Mouse (Mus musculus) right cerebral cortex, postnatal 25 days (tissue): Measurements from ENCODE around the gene 1700029F12Rik.
A peak's percentile ranks its signal among the peaks of the same experiment; 100 is the strongest.

Source experiments
- DNase-seq: peaks from one replicate; pipeline ENCODE4 v3.0.0; 2022

Gene 1700029F12Rik

DNA sequence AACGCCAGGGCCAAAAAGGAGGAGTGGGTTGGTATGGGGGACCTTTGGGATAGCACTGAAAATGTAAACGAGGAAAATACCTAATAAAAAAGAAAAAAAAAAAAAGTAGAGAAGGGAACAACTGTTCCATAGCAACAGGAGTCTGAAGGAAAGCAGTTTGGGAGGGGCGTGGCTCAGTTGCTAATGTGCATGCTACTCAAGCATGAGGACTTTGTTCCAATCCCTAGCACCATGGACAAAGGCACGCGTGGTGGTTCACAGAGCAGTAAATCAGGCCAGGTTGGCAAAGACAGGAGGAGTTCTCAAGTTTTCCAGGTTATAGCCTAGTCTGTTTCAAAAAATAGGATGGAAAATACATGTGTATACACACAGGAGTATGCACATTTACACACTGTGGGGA is 14.0 kb downstream of the 1700029F12Rik start:
- no peak for DNase-seq

DNA sequence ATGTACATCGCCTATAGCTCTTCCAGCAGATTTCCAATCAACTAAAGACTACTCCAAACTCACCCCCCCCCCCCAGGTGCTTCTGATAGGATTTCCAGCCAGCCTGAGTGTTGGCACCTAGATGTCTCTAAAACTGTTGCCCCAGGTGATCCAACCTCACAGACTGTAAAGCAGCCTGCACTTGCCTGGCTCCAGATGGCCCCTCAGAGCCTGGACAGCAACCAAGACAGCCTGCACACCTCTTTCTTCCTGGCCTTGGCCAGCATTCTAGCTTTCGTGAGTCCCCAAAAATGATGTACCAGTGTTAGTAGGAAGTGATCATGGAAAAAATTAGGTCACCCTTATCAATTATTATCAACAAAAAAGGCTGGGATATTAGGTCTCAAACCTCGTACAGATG is 16.5 kb downstream of the 1700029F12Rik start:
- DNase-seq, result no peak

DNA sequence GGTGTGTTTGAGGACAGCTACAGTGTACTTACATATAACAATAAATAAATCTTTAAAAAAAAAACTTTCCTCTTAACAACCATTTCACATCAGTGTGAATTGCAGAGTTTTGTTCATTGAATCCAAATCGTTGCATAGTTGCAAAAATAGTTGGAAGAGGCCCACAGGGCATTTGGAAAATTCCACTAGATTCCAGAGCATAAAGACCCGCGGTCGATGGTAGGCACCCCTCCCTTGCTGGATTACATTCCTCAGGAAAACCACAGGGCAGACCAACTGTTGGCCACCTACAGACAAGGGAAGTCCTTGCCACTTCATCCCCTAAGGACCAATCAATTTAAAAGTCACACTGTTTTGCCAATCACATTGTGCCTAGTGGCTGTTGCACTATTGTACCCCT is 19.8 kb downstream of the 1700029F12Rik start:
- no peak for DNase-seq

DNA sequence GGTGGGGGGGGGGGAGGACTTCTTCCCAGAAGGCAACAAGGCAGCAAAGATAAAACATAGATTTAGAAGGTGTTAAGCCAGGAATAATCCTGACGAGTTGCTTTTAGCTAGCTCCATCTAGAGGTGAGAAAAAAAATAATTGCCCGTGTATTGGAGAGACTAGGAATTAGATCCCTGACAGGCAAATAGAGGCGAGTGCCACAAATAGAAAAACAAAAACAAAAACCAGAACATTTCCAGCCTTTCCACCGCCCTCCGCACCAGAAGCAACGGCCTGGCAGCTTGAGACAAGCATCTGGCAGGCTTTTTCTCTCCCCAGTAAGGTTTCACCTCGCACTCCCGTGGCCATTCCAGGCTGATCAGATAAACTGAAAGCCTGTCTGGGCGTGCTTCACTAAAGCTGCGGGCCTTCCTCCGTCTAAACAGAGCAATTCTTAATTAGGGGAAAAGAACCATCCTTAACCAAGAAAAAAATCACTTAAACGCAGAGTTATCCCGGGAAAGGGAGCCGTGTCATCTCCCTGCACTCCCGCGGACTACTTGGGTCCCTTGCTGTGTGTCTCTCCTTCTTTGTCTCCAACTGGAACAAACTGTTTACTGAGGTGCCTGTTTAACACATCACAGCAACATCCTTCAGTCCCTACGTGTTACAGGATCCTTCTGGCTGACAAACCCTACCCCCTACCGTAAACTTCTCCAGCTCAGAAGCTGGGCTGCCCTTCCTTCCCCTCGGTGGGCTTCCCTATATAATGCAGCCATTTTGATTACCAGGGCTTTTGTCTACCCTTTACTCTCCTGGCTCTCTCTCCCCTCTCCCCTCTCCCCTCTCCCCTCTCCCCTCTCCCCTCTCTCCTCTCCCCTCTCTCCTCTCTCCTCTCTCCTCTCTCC is 25.7 kb downstream of the 1700029F12Rik start:
- DNase-seq, result peak; percentile 49

DNA sequence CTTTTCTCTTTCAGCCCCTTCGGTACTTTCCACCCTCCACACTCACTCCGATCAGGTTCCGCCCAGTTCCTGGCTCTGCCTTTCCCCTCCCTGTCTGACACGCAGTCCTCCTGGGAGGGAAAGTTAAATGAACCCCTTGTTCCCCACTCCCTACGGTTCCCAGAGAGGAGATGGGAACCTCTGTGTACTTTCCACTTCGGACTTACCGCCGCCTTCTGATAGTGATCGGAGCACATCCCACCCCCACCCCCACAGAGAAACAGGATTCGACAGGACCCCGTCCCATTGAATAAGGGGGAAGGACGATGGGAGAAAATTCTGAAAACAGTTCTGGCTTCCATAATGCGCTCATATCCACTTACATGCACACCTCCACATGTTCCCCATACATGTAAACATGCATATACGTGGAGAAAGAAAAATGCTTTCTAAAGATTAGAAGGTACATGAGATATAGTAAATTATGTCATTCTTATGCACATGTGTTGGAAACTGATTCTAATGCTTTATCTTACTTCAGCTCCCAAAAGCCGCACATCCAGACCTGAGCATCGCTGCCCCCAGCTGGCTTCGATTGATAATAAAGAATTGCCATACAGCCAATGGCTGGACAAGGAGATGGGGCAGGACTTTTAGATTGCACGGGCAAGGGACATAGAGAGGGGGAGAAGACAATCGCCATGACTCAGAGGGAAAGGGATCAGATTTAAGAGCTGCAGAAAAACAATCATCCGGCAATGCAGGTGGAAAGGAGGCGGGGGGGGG is 26.5 kb downstream of the 1700029F12Rik start:
- peak; percentile 34 for DNase-seq

DNA sequence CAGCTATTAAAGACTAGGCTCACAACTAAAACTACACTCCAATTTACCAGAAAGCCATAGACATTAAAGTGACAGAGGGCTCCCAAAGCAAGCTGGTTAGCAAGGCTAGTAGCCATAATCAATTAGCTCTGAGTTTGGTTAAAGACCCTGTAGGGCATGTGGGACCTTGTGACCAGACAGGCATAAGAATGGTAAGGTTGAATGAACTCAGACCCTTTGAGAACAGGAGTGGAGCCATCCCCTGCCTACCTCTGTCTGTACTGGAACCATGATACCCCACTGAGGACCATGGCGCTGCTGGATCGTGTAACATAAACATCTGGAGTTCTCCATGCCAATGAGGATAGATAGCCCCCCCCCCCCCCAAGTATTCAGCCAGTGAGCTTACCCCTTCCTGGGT is 27.4 kb downstream of the 1700029F12Rik start:
- DNase-seq, result no peak

DNA sequence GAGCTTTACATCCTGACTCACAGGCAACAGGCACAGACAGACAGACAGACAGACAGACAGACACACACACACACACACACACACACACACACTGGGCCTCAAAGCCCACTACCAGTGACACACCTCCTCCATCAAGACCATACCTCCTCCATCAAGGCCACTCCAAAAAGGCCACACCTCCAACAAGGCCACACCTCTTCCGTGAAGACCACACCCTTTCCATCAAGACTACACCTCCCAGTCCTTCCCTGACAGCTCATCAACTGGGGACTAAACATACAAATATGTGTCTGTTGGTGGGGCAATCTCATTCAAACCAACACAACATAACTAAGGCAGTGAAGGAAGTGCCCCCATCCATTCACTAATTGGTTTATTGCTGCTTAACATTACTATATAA is 37.1 kb downstream of the 1700029F12Rik start:
- no peak for DNase-seq

DNA sequence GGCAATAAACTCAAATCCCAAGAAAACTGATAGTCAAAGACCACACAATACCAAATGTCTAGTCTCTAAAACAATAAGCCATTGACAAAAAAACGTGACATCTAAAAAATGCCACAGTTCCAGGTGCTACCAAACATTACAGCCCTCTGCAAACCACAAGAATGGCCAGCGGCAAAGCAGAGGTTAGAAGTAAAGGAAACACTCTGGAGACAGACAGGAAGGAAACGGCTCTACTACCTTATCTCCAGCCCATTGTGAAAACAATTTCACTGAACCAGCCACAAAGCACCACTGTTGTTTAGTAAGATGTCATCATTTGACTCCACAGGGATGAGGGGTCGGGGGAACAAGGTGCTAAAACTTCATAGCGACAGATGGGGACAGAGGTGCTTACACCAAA is 38.9 kb downstream of the 1700029F12Rik start:
- no peak for DNase-seq

DNA sequence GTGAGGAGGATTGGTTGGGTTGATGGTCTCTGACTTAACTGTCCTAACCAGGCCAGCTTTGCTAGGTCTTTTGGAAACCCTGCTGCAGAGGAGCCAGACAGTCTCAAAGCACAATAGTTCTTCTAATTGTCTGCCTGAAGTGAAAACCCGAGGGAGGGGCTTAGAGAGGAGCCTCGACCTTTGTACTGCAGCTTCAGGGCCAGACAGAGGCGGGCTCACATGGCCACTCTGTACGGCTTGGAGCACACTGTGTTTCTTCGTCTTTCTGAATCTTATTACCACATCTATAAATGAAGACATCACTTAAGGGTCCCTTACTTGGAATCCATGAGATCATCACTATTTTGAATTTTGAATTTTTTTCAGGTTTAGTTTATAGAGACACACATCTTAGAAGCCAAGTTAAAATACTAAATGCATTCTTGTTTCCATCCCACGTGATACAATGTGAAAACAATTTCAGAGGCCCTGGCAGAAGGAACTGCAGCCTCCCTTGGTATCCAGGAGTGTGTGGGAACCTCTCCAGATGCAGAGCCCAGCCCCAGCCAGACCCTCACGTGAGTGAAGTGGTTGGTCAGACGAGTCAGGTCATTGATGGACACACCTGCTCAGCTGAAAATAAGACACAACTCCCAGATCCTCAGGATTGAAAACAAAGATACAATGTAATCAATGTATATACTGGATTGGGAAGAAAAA is 40.7 kb downstream of the 1700029F12Rik start:
- DNase-seq, result no peak

DNA sequence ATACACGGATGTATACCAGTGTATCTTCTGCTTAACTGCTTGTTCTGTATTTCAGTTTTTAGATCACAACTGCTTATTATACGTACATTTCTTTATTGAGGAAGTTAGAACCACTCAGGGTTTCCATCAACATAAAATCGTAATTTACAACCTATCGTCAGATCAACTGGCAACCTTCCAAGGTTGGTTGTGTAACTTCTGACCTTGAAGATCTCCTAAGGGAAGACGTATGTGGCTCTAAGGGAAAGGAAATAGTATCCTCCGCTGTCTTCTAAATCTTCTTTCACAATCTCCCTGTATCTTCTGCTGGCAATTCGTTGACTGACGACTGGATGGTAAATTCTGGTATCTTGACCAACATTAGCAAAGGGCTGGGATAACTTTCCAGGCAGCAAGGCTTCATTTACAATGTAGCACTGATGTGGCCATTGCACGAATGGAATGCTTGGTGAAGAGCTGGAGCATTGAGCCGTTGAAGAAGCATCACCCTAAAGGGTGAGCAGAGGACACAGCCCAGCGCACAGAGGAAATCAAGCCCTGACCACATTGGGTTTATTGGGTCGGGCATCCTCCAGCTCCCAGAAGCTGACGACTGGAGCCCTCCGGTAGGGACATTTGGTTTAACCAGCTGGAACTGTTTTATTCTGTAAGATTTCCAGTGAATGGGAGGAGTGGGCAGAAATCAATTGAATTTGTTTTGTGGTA is 43.4 kb downstream of the 1700029F12Rik start:
- no peak for DNase-seq

DNA sequence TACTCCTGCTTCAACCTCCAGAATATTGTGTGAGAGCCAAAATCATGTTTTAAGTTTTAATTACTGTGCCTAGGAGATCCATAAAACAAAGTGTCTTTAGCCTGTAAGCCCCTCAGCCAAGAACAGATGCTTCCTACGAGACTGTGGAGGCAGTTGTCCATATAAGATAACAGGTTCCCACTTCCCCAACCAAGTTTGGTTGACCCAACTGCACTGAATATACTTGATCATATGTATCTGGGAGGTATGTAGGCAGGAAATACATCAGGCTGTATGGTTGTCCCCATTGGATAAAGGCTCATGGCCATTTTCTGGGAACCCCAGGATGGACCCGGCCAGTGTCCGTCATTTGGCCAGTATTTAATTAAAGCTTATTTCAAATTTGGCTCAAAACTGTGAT is 44.1 kb downstream of the 1700029F12Rik start:
- DNase-seq, result no peak

DNA sequence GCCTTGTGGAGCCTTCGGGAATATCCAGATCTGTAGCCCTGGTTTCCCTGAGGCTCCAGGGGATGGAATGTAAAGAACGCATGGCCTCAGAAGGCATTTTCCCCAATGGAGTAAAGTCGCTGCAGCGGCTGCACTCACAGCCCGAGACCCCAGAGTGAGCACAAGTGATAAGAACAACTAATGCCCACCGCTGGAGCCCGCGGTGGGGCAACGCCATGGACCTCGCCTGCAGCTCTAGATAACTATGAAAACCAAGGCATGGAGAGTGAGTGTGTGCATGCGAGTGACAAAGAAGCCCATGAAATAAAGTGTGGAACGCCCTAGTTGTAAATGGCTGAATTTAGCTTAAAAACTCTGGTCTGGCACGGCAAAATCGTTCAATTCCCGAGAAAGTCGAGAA is 45.0 kb downstream of the 1700029F12Rik start:
- no peak for DNase-seq

DNA sequence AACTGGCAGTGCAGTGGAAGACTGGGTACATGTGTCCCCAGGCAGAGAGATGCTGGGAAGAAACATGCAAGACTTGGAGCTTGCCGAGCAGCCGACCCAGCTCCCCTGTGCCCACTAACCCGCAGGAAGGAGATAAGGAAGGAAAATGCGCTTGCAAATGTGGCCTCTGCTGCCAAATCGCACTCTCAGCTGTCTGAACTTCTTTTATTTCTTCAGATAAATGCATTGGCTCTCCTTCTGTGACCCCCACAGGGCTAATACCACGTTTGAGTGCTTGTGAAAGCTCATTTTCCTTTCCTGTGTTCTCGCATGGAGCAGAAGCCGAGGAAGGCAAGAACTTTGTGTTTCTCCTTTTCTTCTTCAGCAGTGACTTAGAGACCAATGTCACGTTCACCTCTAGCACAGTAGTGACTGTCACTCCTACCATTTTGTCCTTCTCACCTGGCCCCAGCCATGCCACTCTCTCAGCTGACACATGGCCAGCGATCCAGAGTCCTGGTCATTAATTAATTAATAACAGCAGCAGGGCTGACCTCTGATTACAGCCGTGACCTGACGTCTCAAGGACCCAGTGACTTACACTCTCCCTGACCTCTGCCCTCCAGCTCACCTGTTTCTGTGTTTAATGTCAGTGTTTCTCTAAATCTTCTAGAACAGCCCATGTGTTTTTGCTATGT is 48.4 kb downstream of the 1700029F12Rik start:
- DNase-seq, result no peak

DNA sequence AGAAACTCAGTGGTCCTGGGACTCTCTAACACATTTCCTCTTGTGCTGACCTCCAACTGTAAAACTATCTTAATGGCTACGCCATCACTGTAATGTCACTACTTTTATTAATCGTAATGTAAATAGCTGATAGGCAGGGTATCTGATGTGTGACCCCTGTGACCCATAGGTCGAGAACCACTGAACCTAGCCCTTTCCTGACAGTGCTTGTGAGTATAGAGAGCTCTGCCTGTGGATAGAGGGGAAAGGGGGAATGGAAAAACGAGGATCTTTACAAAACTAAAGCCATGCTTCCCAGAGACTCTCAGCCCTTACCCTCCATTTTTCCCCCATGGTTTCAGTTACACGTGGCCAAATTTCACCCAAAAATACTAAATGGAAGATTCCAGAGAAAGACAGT is 49.5 kb downstream of the 1700029F12Rik start:
- no peak for DNase-seq

DNA sequence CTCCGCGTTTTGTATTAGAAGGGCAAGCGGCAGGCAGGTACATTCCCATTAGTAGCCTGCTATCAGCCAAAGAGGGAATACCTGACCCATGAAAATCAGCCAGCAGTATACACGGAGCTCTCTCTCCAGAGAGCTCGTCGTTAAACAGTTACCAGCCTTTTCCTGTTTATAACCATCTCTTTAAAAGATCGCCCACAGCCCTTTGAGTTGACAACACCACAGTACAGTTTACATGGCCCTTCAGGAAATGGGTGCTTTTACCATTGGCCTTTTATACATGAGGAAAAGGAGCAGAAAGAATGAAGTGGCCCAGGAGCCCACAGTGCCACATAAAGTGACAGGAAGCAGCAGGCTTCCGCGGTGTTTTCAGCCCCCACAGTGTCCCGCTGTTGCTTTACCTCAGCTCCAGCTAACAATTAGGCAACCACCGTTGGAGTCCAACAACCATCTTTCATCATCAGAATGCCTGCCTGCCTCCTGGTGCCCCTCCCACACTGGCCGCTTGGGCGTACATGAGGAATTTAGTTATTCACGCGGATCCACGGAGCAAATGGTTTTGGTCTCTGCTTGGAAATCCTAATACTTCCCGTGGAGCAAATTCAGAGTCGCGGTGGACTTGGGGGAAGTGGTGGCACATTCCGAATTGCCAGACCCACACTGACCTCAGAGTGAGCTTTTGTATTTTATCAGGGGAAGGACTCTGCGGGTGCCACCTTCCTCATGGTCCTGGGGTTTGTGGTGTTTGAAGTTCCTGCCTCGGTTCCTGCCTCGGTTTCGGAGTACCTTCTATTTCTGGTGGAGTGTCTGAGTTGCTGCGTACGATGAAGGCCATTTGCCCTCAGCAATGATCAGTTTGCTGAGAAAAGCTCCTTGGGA is 50.7 kb downstream of the 1700029F12Rik start:
- DNase-seq, result no peak

DNA sequence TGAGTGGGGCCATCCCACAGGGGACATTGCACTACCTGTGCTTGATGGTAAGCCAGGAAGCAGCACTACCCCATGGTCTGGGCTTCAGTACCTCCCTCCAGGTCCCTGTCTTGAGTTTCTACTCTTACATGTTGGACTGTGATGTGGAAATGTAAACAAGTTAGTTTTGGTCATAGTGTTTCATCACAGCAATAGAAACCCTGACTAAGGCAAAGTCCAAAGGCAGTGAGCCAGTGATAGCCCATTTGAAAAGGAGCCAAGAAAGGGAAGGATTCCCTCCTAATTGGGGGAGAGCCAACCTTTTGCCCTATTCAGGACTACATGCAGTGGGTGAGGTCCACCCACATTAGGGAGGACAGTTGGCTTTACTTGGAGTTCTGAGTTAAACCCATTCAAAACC is 53.6 kb downstream of the 1700029F12Rik start:
- no peak for DNase-seq

DNA sequence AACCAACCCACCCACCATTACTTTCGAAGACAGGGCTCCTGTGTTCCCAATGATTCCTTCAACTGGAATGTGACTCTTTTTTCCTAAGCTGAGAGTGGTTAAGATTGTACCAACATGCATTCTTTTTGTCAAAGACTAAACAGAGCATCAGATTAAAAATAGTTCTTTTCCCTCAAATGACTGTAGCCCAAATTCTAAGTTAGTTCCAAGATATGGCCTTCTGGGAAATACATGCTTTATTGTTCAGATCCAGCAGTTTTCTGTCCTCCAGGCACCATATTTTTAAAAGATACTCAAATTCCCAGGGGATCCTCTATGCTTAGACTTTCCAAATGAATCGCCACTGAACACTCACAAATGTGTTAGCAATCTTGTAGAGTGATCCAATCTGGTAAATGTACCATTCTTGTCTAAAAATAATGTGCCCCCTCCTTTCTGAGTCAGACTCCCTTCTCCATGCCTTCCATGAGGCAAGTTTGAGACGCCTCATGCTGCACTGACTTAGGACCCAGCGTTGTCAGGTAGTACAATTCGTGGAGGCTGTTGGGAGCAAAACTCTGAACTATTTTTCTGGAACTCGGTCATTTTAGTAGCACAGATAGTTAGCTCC is 57.1 kb downstream of the 1700029F12Rik start:
- no peak for DNase-seq

DNA sequence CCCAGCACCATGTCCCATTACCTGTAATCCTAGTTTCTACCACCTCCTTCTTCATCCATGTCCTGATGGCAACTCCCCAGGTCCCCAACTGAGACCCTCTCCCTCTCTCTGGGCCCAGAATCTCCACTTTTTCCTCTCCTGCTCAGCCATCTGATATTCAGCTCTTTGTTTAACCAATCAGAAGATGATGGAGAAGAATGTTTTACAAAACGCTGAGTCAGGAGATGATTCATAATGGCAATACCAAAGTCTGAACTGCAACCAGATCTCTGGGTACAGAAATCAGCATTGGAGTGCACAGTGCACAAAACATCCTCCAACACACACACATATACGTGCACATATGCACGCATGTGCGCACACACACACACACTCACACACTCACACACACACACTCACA is 60.8 kb downstream of the 1700029F12Rik start:
- no peak for DNase-seq
